Mouse (Mus musculus): Measurements from ENCODE around the gene App. TPM values are rescaled to one million over a fixed set of nuclear protein-coding genes. Genes with fewer than 3 reads are reported as not detected.

The App gene
- polyA plus RNA-seq, 1 experiment from 2014 or later, result 169 TPM

DNA sequence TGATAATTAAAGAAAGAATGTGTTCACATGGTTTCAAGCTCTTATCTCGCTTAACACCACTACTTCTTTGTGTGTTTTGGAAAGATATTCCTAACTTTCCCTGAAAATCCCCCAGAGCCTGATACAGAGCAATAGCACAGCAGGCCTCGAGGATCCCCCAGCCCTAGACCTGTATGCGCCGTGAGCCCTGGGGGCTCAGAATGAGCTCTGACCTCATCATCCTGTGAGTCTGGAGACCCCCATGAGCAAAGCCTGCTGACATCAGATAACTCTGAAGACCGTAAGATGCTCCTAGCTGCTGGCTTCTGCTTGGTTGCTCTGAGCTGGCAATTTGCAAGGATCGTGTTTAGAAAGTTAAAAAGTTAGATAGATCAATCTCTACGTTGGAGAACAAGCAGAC is 155.7 kb downstream of the App start:
- H3K4me2 ChIP-seq, result no peak overlapping the region
- no peak overlapping the region for H3K9ac ChIP-seq
- ATAC-seq (replicated peaks; ENCODE audit: insufficient number of reproducible peaks, insufficient read depth, low FRiP score, low read depth), result no peak
- H3K27me3 ChIP-seq, result no peaks in the 10 kb centered on the region
- WGBS, result 51% methylated on average over 7 of the region's 7 CpGs
- H3K4me1 ChIP-seq (replicated peaks), result 0 out of 2 replicates have a peak, but pooled peaks cover 2% of the 10 kb centered on the region
- H3K9me3 ChIP-seq (replicated peaks), result no peaks in the 10 kb centered on the region
- H3K27ac ChIP-seq, result no peak overlapping the region
- H3K36me3 ChIP-seq, result peaks cover 16% of the 10 kb centered on the region
- H3K4me3 ChIP-seq, result no peak overlapping the region

DNA sequence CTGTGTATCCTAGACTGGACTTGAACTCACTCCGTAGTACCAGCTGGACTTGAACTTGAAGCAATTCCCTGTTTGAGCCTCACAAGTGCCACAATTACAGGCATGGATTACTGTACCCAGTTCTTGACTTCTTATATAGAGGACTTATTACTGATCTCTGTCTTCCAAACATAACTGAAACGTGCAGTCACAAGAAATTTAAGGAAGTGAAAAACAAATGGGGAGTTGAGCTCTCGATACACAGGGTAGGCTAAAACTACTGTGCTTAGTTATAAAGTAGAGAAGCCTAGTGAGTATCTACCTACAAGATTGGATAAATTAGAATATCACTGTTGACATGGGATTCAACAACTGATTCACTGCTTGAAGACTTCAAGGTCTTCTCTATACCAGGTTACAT is 160.9 kb downstream of the App start:
- WGBS, result 90% methylated on average over 3 of the region's 3 CpGs
- Histone ChIP-seq H3K27ac (no peak overlapping the region), H3K36me3 (peaks cover 33% of the 10 kb centered on the region), H3K27me3 (no peaks in the 10 kb centered on the region), H3K9ac (no peak overlapping the region), H3K9me3 (replicated peaks) (no peaks in the 10 kb centered on the region), H3K4me3 (no peak overlapping the region), H3K4me1 (replicated peaks) (no peaks in the 10 kb centered on the region), H3K4me2 (no peak overlapping the region)
- no peak for ATAC-seq (replicated peaks; ENCODE audit: insufficient number of reproducible peaks, insufficient read depth, low FRiP score, low read depth)

DNA sequence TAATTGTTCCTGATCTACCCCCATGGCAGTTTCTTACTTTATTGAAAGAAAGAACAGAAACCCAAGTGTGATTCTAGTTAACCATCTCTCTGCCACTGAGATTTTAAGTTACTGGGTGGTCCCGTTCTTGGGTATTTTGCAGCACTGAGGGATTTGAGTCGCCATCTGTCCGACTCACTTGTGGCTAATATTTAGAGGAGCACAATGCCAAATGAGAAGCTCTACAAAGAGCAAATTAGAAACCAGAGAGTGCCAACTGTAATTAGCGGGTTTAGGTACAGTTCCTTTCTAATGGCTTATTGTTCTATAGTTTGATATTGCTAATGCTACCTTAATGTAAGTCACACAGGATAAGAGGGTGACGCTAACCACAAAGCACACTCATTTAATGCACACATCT is 161.4 kb downstream of the App start:
- Histone ChIP-seq H3K9ac (no peak overlapping the region), H3K36me3 (peaks cover 33% of the 10 kb centered on the region), H3K27me3 (no peaks in the 10 kb centered on the region), H3K4me1 (replicated peaks) (no peaks in the 10 kb centered on the region), H3K4me3 (no peak overlapping the region), H3K27ac (no peak overlapping the region), H3K9me3 (replicated peaks) (no peaks in the 10 kb centered on the region), H3K4me2 (no peak overlapping the region)
- 95% methylated on average over 5 of the region's 5 CpGs for WGBS
- ATAC-seq (replicated peaks; ENCODE audit: insufficient number of reproducible peaks, insufficient read depth, low FRiP score, low read depth), result no peak

DNA sequence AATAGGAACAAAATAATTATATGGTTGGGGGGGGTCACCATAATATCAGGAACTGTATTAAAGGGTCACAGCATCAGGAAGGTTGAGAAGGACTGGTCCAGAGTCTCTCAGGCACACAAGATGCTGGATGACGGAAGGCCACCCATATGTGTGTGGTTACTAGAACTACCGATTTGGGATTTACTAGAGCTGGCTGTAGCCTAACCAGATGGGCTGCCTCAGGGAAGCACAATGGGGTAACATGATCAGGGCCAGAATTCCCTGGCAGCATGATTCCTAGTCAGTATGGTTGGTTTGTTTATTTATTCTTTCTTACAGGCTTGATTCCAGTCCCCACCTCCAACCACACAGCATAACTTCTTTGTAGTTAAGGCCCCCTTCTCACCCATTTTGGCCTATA is 162.9 kb downstream of the App start:
- Histone ChIP-seq H3K4me1 (replicated peaks) (no peaks in the 10 kb centered on the region), H3K36me3 (peaks cover 33% of the 10 kb centered on the region), H3K9me3 (replicated peaks) (no peaks in the 10 kb centered on the region), H3K27me3 (no peaks in the 10 kb centered on the region), H3K9ac (no peak overlapping the region), H3K4me3 (no peak overlapping the region), H3K27ac (no peak overlapping the region), H3K4me2 (no peak overlapping the region)
- 90% methylated on average over 2 of the region's 2 CpGs for WGBS
- no peak for ATAC-seq (replicated peaks; ENCODE audit: insufficient number of reproducible peaks, insufficient read depth, low FRiP score, low read depth)

DNA sequence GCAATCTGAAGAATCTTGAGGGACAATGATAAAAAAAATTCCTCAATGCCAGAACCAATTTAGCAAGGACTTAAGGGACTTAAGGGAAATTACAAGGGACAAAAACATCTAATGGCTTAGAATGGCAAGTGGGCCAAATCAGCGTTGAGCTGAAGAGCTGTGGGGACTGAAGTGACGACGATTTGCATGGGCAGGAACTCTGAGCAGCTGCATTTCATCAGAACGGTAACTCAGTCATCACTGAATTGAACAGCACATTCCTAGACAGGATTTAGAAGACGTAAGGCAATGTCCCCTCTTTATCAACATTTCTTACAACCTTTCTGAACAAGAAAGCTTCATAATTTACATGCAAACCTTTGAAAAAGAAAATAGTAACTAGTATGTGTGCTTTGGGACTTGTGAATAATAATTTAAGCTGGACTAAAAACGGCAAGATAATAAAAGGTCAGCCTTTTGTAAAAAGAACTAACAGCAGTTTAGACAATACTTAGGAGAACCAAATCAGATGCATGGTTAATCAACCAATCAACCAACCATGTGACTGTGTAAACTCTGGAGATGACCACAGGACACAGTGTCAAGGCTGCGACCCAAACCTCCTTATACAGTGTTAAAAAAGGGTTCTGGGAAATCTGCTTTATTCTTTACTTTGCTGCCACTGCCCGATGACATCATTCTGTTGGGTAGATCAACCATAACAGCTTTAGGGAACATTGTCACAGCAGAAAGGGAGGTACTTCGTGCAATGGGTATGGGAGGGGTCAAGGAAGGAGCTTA is 164.5 kb downstream of the App start:
- no peak for ATAC-seq (replicated peaks; ENCODE audit: insufficient number of reproducible peaks, insufficient read depth, low FRiP score, low read depth)
- 56% methylated on average over 9 of the region's 9 CpGs for WGBS
- Histone ChIP-seq H3K27ac (no peak overlapping the region), H3K4me2 (no peak overlapping the region), H3K36me3 (peaks cover 20% of the 10 kb centered on the region), H3K9ac (no peak overlapping the region), H3K9me3 (replicated peaks) (no peaks in the 10 kb centered on the region), H3K4me1 (replicated peaks) (no peaks in the 10 kb centered on the region), H3K4me3 (no peak overlapping the region), H3K27me3 (no peaks in the 10 kb centered on the region)

DNA sequence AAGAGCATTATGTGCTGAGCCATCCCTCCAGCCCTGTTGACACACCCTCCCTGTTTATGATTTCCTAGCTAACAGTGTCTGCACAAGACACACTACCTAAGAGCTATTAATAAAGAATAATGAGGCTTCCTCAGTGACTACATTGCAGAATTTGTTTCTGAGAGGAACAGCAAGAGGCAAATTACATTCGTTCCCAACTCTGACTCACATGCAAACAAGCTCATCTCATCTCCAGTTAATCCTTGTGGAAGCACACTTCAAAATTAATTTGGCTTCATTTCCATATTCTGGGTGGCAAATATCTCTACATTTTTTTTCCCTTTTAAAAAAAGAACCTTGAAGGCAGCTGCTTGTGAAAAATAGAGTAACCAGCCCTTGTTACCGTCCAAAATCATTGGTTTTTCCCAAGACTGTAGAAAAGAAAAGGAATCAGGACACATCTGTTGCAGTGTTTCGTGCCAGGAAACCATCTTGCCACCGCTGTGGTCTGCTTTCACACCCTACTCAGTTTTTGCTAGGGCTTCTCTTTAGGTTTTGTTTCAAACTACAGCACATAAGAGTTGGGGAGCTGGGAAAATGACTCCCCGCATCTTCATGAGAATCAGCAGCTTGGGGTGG is 171.5 kb downstream of the App start:
- Histone ChIP-seq H3K27ac (no peak overlapping the region), H3K9me3 (replicated peaks) (no peaks in the 10 kb centered on the region), H3K9ac (no peak overlapping the region), H3K4me2 (no peak overlapping the region), H3K4me3 (no peak overlapping the region), H3K4me1 (replicated peaks) (peaks cover 5% of the 10 kb centered on the region; the same call in 1 of the 2 replicates), H3K36me3 (peaks cover 11% of the 10 kb centered on the region; the same call in 1 of the 2 replicates), H3K27me3 (no peaks in the 10 kb centered on the region)
- WGBS, result 92% methylated on average over 5 of the region's 5 CpGs
- no peak for ATAC-seq (replicated peaks; ENCODE audit: insufficient number of reproducible peaks, insufficient read depth, low FRiP score, low read depth)

- H3K4me1 ChIP-seq (replicated peaks), result peaks cover 10% of the 10 kb centered on the region; the same call in 1 of the 2 replicates
- no peak overlapping the region for H3K27ac ChIP-seq
- H3K9me3 ChIP-seq (replicated peaks), result no peaks in the 10 kb centered on the region
- 84% methylated on average over 7 of the region's 7 CpGs for whole genome bisulfite sequencing
- H3K9ac ChIP-seq, result no peak overlapping the region
- H3K36me3 ChIP-seq, result peaks cover 11% of the 10 kb centered on the region; the same call in 1 of the 2 replicates
- no peak overlapping the region for H3K4me2 ChIP-seq
- H3K4me3 ChIP-seq, result no peak overlapping the region
- no peak for ATAC-seq (replicated peaks; ENCODE audit: insufficient number of reproducible peaks, insufficient read depth, low FRiP score, low read depth)
- H3K27me3 ChIP-seq, result no peaks in the 10 kb centered on the region
These were observed 173.3 kb downstream of the App start for GRCm38 (mm10) chr16:85000304-85000703.

DNA sequence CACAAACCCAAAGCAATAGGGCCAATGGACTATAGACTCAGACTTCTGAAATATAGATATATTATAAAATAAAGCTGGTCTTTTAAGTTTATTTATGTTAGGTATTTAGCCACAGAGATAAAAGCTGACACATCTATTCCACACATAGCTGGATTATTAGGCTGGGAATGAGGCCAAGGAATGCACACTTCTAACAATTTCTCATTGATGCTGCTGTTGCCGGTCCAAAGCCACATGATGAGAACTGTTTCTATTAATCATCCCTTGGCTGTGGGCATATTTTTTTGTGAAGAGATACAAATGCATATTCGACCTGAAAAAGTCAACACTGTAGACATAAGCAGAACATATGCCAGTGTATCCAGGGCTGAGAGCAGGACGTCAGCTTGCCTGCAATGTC is 176.0 kb downstream of the App start:
- no peaks in the 10 kb centered on the region for H3K27me3 ChIP-seq
- H3K36me3 ChIP-seq, result peaks cover 9% of the 10 kb centered on the region; the same call in 1 of the 2 replicates
- H3K4me3 ChIP-seq, result no peak overlapping the region
- H3K9ac ChIP-seq, result no peak overlapping the region
- WGBS, result 30% methylated on average over 3 of the region's 3 CpGs
- H3K4me2 ChIP-seq, result no peak overlapping the region
- H3K9me3 ChIP-seq (replicated peaks), result no peaks in the 10 kb centered on the region
- no peak for ATAC-seq (replicated peaks; ENCODE audit: insufficient number of reproducible peaks, insufficient read depth, low FRiP score, low read depth)
- no peak overlapping the region for H3K27ac ChIP-seq
- peaks cover 11% of the 10 kb centered on the region; the same call in 1 of the 2 replicates for H3K4me1 ChIP-seq (replicated peaks)

DNA sequence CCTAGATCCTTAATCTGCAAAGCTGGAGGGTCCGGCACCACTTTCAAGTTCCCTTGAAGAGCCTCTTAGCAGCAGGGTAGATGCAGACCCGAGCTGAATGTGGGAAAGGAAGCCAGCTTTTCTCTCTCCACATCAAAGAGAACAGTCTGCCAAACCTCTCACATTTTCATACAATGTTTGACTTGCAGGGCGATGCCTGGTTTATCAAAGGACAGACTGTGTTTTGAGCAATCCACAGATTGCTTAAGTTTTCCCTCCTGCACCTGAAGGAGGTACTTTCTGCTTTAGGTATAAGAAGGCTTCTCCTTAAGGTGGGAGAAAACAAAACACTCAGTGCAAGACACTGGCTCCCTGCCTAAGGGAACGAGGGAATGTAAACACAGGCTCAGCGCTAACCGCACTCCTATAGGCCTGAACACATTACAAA is 178.1 kb downstream of the App start:
- no peak for ATAC-seq (replicated peaks; ENCODE audit: insufficient number of reproducible peaks, insufficient read depth, low FRiP score, low read depth)
- no peak overlapping the region for H3K4me3 ChIP-seq
- no peaks in the 10 kb centered on the region for H3K27me3 ChIP-seq
- H3K36me3 ChIP-seq, result no peaks in the 10 kb centered on the region
- no peak overlapping the region for H3K9ac ChIP-seq
- H3K4me2 ChIP-seq, result no peak overlapping the region
- WGBS, result 50% methylated on average over 6 of the region's 6 CpGs
- no peak overlapping the region for H3K27ac ChIP-seq
- no peaks in the 10 kb centered on the region for H3K9me3 ChIP-seq (replicated peaks)
- H3K4me1 ChIP-seq (replicated peaks), result peaks cover 17% of the 10 kb centered on the region

- Histone ChIP-seq H3K36me3 (peaks cover 3% of the 10 kb centered on the region; the same call in 1 of the 2 replicates), H3K4me3 (no peak overlapping the region), H3K27me3 (no peaks in the 10 kb centered on the region), H3K9me3 (replicated peaks) (no peaks in the 10 kb centered on the region), H3K27ac (no peak overlapping the region), H3K9ac (no peak overlapping the region), H3K4me1 (replicated peaks) (peaks cover 26% of the 10 kb centered on the region), H3K4me2 (no peak overlapping the region)
- 77% methylated on average over 7 of the region's 7 CpGs for WGBS
- no peak for ATAC-seq (replicated peaks; ENCODE audit: insufficient number of reproducible peaks, insufficient read depth, low FRiP score, low read depth)
These were observed 180.7 kb downstream of the App start for GRCm38 (mm10) chr16:84992888-84993287.

GRCm38 (mm10) chr16:84991011-84991410 is 182.6 kb downstream of the App start:
- Histone ChIP-seq H3K4me3 (no peak overlapping the region), H3K36me3 (peaks cover 8% of the 10 kb centered on the region; the same call in 1 of the 2 replicates), H3K4me1 (replicated peaks) (peaks cover 24% of the 10 kb centered on the region), H3K4me2 (no peak overlapping the region), H3K27me3 (no peaks in the 10 kb centered on the region), H3K9me3 (replicated peaks) (no peaks in the 10 kb centered on the region), H3K9ac (no peak overlapping the region), H3K27ac (no peak overlapping the region)
- no peak for ATAC-seq (replicated peaks; ENCODE audit: insufficient number of reproducible peaks, insufficient read depth, low FRiP score, low read depth)
- 82% methylated on average over 4 of the region's 4 CpGs for WGBS

All from heart, embryonic 15.5 days (tissue).